Mouse (Mus musculus) cortical plate, adult 2 months (tissue): ENCODE measurements around the gene Ubac2.

Experiments used
- CTCF ChIP-seq: fragments of 200-500 bp; IDR thresholded peaks from 2 replicates; pipeline ENCODE4 v1.5.1; 2011; ENCODE audit warnings: mild to moderate bottlenecking, control low read depth, low read length; ENCODE audit not compliant: insufficient read depth; ENCODE audit errors: extremely low read depth
- POLR2A ChIP-seq: fragments of 200-500 bp; IDR thresholded peaks from 2 replicates; pipeline ENCODE4 v1.6.1; 2011; ENCODE audit warnings: mild to moderate bottlenecking, low read length, control low read depth; ENCODE audit not compliant: insufficient read depth; ENCODE audit errors: extremely low read depth

DNA sequence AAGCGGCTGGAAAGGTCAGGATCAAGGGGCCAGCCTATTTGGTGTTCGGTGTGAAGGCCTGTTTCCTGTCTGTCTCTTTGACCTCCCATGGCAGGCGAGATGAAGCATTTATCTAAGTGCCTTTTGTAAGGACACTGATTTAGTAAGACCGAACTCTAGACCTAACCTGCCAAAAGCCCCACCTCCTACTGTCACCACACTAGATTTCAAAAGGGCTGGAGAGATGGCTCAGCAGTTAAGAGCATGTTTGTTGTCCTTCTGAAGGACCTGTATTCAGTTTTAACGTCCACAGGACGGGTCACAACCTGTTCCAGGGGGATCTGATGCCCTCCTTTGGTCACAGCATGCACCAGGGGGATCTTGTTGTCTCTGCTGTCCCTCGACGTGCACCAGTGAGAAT is 58.4 kb downstream of the Ubac2 start:
- TF ChIP-seq CTCF (no peak), POLR2A (no peak)
